Mouse (Mus musculus) thymus, adult 2 months (tissue): Measurements from ENCODE around the gene Mon2. TPM values are rescaled to one million over a fixed set of nuclear protein-coding genes. Genes with fewer than 3 reads are reported as not detected.
"Not testable (repeated sequence)": the region's sequence is repeated elsewhere in the genome, so short reads cannot be mapped to it uniquely, and the experiment has no call there.

ENCODE experiments used
- DNase-seq: peaks from one replicate; pipeline ENCODE4 v3.0.0; 2021
- H3K27ac ChIP-seq: fragments of 200-500 bp; 2 replicates; pipeline ENCODE4 v1.5.1; 2012; ENCODE audit warnings: low read length, control low read depth; ENCODE audit not compliant: control insufficient read depth, insufficient read depth
- H3K27me3 ChIP-seq: fragments of 200-500 bp; 2 replicates; pipeline ENCODE4 v1.6.1; 2012; ENCODE audit warnings: mild to moderate bottlenecking, low read length, moderate library complexity, mixed read lengths; ENCODE audit not compliant: control insufficient read depth, insufficient read depth
- H3K36me3 ChIP-seq: fragments of 200-500 bp; 2 replicates; pipeline ENCODE4 v1.6.1; 2012; ENCODE audit warnings: mild to moderate bottlenecking, low read length, moderate library complexity; ENCODE audit not compliant: control insufficient read depth, insufficient read depth
- H3K4me1 ChIP-seq: fragments of 200-500 bp; replicated peaks from 2 replicates; pipeline ENCODE4 v1.6.1; 2012; ENCODE audit warnings: low read length; ENCODE audit not compliant: control insufficient read depth, insufficient read depth
- H3K4me3 ChIP-seq: fragments of 200-500 bp; 2 replicates; pipeline ENCODE4 v1.5.1; 2012; ENCODE audit warnings: mild to moderate bottlenecking, low read length, control low read depth, moderate library complexity; ENCODE audit not compliant: control insufficient read depth, insufficient read depth
- CTCF ChIP-seq: fragments of 200-500 bp; IDR thresholded peaks from 2 replicates; pipeline ENCODE4 v1.5.1; 2012; ENCODE audit warnings: mild to moderate bottlenecking, control low read depth, low read length, moderate library complexity, borderline replicate concordance; ENCODE audit not compliant: control insufficient read depth, poor library complexity, insufficient read depth; ENCODE audit errors: extremely low read depth
- POLR2A ChIP-seq: fragments of 200-500 bp; IDR thresholded peaks from 2 replicates; pipeline ENCODE4 v1.6.1; 2012; ENCODE audit warnings: mild to moderate bottlenecking, low read length, control low read depth, moderate library complexity; ENCODE audit not compliant: control insufficient read depth, poor library complexity, insufficient read depth; ENCODE audit errors: extremely low read depth
- WGBS: fragments of 180-500 bp; shearing (Covaris S2); methylation state at CpG from one replicate; pipeline ENCODE4 v1.1.7; 2018; 5-methylcytosine and 5-hydroxymethylcytosine counted together
- polyA plus RNA-seq: library from polyadenylated mRNA; depleted of rRNA; stranded (reverse); fragments of >200 nt; gene quantifications from 2 replicates; pipeline ENCODE4 v1.2.3, GENCODE M21; 2012

The Mon2 gene
- polyA plus RNA-seq, 1 experiment, result 74.1 TPM

GRCm38 (mm10) chr10:123052021-123052420, 24.3 kb downstream of the Mon2 start:
- Histone ChIP-seq H3K27me3 (no peaks in the 10 kb centered on the region), H3K36me3 (peaks cover 9% of the 10 kb centered on the region; the same call in 1 of the 2 replicates), H3K27ac (no peak overlapping the region), H3K4me1 (no peaks in the 10 kb centered on the region), H3K4me3 (no peak overlapping the region)
- no peak for DNase-seq
- no peak for TF ChIP-seq POLR2A
- TF ChIP-seq CTCF, result no peak
- 76% methylated on average over 7 of the region's 7 CpGs for WGBS

GRCm38 (mm10) chr10:123048730-123049129, 27.6 kb downstream of the Mon2 start:
- DNase-seq, result no peak
- H3K36me3 ChIP-seq, result peaks cover 19% of the 10 kb centered on the region
- 87% methylated on average over 1 of the region's 1 CpGs for WGBS
- TF ChIP-seq CTCF (no peak), POLR2A (no peak)
- H3K4me3 ChIP-seq, result no peak overlapping the region
- H3K4me1 ChIP-seq, result no peaks in the 10 kb centered on the region
- no peak overlapping the region for H3K27ac ChIP-seq
- no peaks in the 10 kb centered on the region for H3K27me3 ChIP-seq

GRCm38 (mm10) chr10:123039936-123040335, 36.4 kb downstream of the Mon2 start:
- TF ChIP-seq POLR2A (no peak), CTCF (no peak)
- no peak overlapping the region for H3K4me3 ChIP-seq
- 96% methylated on average over 2 of the region's 2 CpGs for WGBS
- peaks cover 56% of the 10 kb centered on the region for H3K36me3 ChIP-seq
- no peak overlapping the region for H3K27ac ChIP-seq
- H3K4me1 ChIP-seq, result no peaks in the 10 kb centered on the region
- DNase-seq, result no peak
- no peaks in the 10 kb centered on the region for H3K27me3 ChIP-seq

GRCm38 (mm10) chr10:123032078-123032646, 44.1 kb downstream of the Mon2 start:
- TF ChIP-seq CTCF (no peak), POLR2A (no peak)
- Histone ChIP-seq H3K27ac (no peak overlapping the region), H3K4me3 (no peak overlapping the region), H3K4me1 (no peaks in the 10 kb centered on the region), H3K27me3 (no peaks in the 10 kb centered on the region), H3K36me3 (peaks cover 71% of the 10 kb centered on the region)
- WGBS, result 84% methylated on average over 14 of the region's 14 CpGs
- DNase-seq, result no peak

GRCm38 (mm10) chr10:123031449-123031848, 44.9 kb downstream of the Mon2 start:
- Histone ChIP-seq H3K27ac (no peak overlapping the region), H3K4me1 (no peaks in the 10 kb centered on the region), H3K4me3 (no peak overlapping the region), H3K27me3 (no peaks in the 10 kb centered on the region), H3K36me3 (peaks cover 72% of the 10 kb centered on the region)
- DNase-seq, result no peak
- 97% methylated on average over 8 of the region's 8 CpGs for WGBS
- TF ChIP-seq CTCF, result no peak
- no peak for TF ChIP-seq POLR2A

GRCm38 (mm10) chr10:123030589-123030988, 45.7 kb downstream of the Mon2 start:
- Histone ChIP-seq H3K4me3 (no peak overlapping the region), H3K27me3 (no peaks in the 10 kb centered on the region), H3K4me1 (no peaks in the 10 kb centered on the region), H3K27ac (no peak overlapping the region), H3K36me3 (peaks cover 72% of the 10 kb centered on the region)
- DNase-seq, result no peak
- 95% methylated on average over 9 of the region's 9 CpGs for WGBS
- TF ChIP-seq CTCF (no peak), POLR2A (no peak)

GRCm38 (mm10) chr10:123028949-123029348, 47.4 kb downstream of the Mon2 start:
- no peak for TF ChIP-seq CTCF
- Histone ChIP-seq H3K27me3 (no peaks in the 10 kb centered on the region), H3K27ac (no peak overlapping the region), H3K4me3 (no peak overlapping the region), H3K4me1 (no peaks in the 10 kb centered on the region), H3K36me3 (peaks cover 68% of the 10 kb centered on the region)
- 93% methylated on average over 4 of the region's 4 CpGs for WGBS
- no peak for DNase-seq

- not testable (repeated sequence) for H3K27ac ChIP-seq, DNase-seq, H3K4me3 ChIP-seq, H3K4me1 ChIP-seq, H3K27me3 ChIP-seq
- WGBS, result 95% methylated on average over 4 of the region's 4 CpGs
- peaks cover 71% of the 10 kb centered on the region for H3K36me3 ChIP-seq
Measured at GRCm38 (mm10) chr10:123026736-123027135, 49.6 kb downstream of the Mon2 start.
